In the genomic region with DNA sequence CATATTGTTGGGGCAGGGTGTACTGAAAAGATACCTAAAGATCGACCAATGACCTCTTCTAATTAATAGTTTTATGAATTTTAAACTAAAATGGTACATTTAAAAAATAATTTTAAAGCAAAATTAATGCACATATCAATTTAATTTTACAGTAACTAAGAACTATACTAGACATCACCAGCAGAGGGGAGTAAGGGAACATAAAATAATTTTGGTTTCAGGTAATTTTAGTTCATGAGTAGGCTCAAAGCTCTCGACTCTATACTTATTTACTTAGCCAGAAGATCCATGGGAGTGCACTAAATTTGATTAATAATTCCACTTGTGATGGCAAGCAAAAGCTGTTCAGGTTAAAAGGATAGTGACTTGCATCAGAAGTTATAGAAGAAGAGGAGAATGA, we compare ENCODE assay signal across 14 mouse cellular contexts. TPM values are rescaled to one million over a fixed set of nuclear protein-coding genes. Genes with fewer than 3 reads are reported as not detected.
DNase-seq lines count a peak whose midpoint lies in the region; ATAC-seq and TF ChIP-seq lines count a peak whose summit lies in the region.
"Had no signal": no experiment of that assay in that cellular context is flagged by ENCODE, and none has a peak within 500 bp of the region (broad histone marks: within the 10 kb centered on the region; RNA-seq: fewer than 3 reads in every experiment).

No protein-coding gene starts in this region.

- H3K79me2 ChIP-seq in heart, adult 2 months (replicated peaks; ENCODE audit: control insufficient read depth, insufficient read depth, low read length) = no peaks in the 10 kb centered on the region

- intact Hi-C loops in heart, adult 2 months (cut with DNase I) = loop anchor here (2.0 to 5.0 kb wide), 2 partner anchors 191 to 281 kb away; no protein-coding TSS in a partner anchor

- no peaks in the 10 kb centered on the region for H3K36me3 ChIP-seq in heart, adult 2 months (ENCODE audit: control insufficient read depth, insufficient read depth, low read length)
- no peaks in the 10 kb centered on the region for H3K36me3 ChIP-seq in heart, embryonic 12.5 days
- no peaks in the 10 kb centered on the region for H3K36me3 ChIP-seq in lung, embryonic 14.5 days (ENCODE audit: insufficient read depth)
- H3K36me3 ChIP-seq: embryonic facial prominence, embryonic 13.5 days; neural tube, embryonic 15.5 days had no signal

- TF ChIP-seq POLR2A in heart, adult 2 months (IDR thresholded peaks at IDR 0.05; ENCODE audit: insufficient read depth, low read depth, low read length) = no peak

- H3K27ac ChIP-seq in heart, adult 2 months = 0 out of 2 replicates have a peak overlapping the region, but pooled peaks have one; percentile 9
- no peak overlapping the region for H3K27ac ChIP-seq in heart, embryonic 12.5 days (ENCODE audit: poor library complexity, severe bottlenecking)
- H3K27ac ChIP-seq in lung, embryonic 14.5 days (ENCODE audit: low read depth) = no peak overlapping the region
- H3K27ac ChIP-seq: embryonic facial prominence, embryonic 13.5 days; neural tube, embryonic 15.5 days had no signal

- no peaks in the 10 kb centered on the region for H3K4me1 ChIP-seq in heart, adult 2 months (ENCODE audit: control insufficient read depth, insufficient read depth, low read length)
- no peaks in the 10 kb centered on the region for H3K4me1 ChIP-seq in heart, embryonic 12.5 days (replicated peaks)
- no peaks in the 10 kb centered on the region for H3K4me1 ChIP-seq in lung, embryonic 14.5 days (ENCODE audit: insufficient read depth)
- H3K4me1 ChIP-seq: embryonic facial prominence, embryonic 13.5 days; neural tube, embryonic 15.5 days had no signal

- H3K9me3 ChIP-seq in heart, embryonic 12.5 days (replicated peaks) = no peaks in the 10 kb centered on the region
- H3K9me3 ChIP-seq in lung, embryonic 14.5 days (ENCODE audit: low read depth, low read length) = no peaks in the 10 kb centered on the region
- H3K9me3 ChIP-seq: embryonic facial prominence, embryonic 13.5 days; neural tube, embryonic 15.5 days had no signal

- no peak overlapping the region for H3K4me2 ChIP-seq in heart, embryonic 12.5 days
- no peak overlapping the region for H3K4me2 ChIP-seq in lung, embryonic 14.5 days
- H3K4me2 ChIP-seq: embryonic facial prominence, embryonic 13.5 days; neural tube, embryonic 15.5 days had no signal

- DNase-seq in heart, adult 2 months = no peak
- DNase-seq in lung, embryonic 14.5 days = peak; percentile 75
- no peak for DNase-seq in lung, postnatal 14 days
- peak; percentile 62 for DNase-seq in MN1 (ENCODE audit: low spot score)
- peak; percentile 79 for DNase-seq in naive thymus-derived CD4-positive, alpha-beta T cell, adult 2 months (ENCODE audit: low read depth)
- no peak for DNase-seq in thymus, postnatal 4 days
- no peak for DNase-seq in natural killer cell, adult 2 months (ENCODE audit: low spot score in 2 of 2)
- DNase-seq: heart, postnatal 36 days; kidney, postnatal 4 days; thymus, postnatal 25 days had no signal

- no peak overlapping the region for H3K9ac ChIP-seq in heart, adult 2 months (ENCODE audit: low read depth, low read length)
- H3K9ac ChIP-seq in heart, embryonic 12.5 days = no peak overlapping the region
- no peak overlapping the region for H3K9ac ChIP-seq in lung, embryonic 14.5 days
- H3K9ac ChIP-seq: embryonic facial prominence, embryonic 13.5 days; neural tube, embryonic 15.5 days had no signal

- no peak for TF ChIP-seq EP300 in heart, adult 2 months (IDR thresholded peaks at IDR 0.05; ENCODE audit: insufficient read depth, low read depth, low read length)

- 11% methylated on average over 2 of the region's 2 CpGs for WGBS in heart, adult 2 months
- WGBS in heart, embryonic 12.5 days = 28% methylated on average over 2 of the region's 2 CpGs
- 10% methylated on average over 2 of the region's 2 CpGs for WGBS in lung, embryonic 14.5 days

- TF ChIP-seq CTCF in heart, adult 2 months (IDR thresholded peaks at IDR 0.05) = peak; percentile 67
- peak; percentile 46 for TF ChIP-seq CTCF in lung, embryonic 14.5 days (IDR thresholded peaks at IDR 0.05; ENCODE audit: low read depth)

- H3K4me3 ChIP-seq in heart, adult 2 months = no peak overlapping the region
- H3K4me3 ChIP-seq in heart, embryonic 12.5 days = no peak overlapping the region
- no peak overlapping the region for H3K4me3 ChIP-seq in lung, embryonic 14.5 days (ENCODE audit: low read depth, low read length)
- H3K4me3 ChIP-seq: embryonic facial prominence, embryonic 13.5 days; megakaryocyte, embryonic 14.5 days; neural tube, embryonic 15.5 days had no signal

- no peak for ATAC-seq in heart, embryonic 12.5 days (ENCODE audit: insufficient number of reproducible peaks, low FRiP score)
- ATAC-seq in lung, embryonic 14.5 days (ENCODE audit: insufficient read depth) = no peak

- H3K27me3 ChIP-seq in heart, adult 2 months (ENCODE audit: control insufficient read depth, insufficient read depth, low read length) = no peaks in the 10 kb centered on the region
- no peaks in the 10 kb centered on the region for H3K27me3 ChIP-seq in heart, embryonic 12.5 days (replicated peaks)
- no peaks in the 10 kb centered on the region for H3K27me3 ChIP-seq in lung, embryonic 14.5 days (ENCODE audit: insufficient read depth, low read length)
- H3K27me3 ChIP-seq: embryonic facial prominence, embryonic 13.5 days; megakaryocyte, embryonic 14.5 days; neural tube, embryonic 15.5 days had no signal

RNA-seq across cellular contexts. Expression of gene Arhgap11a, which starts 17.7 kb away (rescaled TPM):
- 1 to 10 TPM; 1.2 to 1.5 TPM for total RNA-seq in heart, adult 2 months (2021)
- 0.31 and 0.67 TPM in 2 replicates for polyA plus RNA-seq in heart, adult 2 months (2012; rRNA removed)
- polyA plus RNA-seq in heart, embryonic 12.5 days (2016; fragmentation: Nextera tagmentation; extraction: Ambion mirVana) = 38.1 and 38.5 TPM in 2 replicates
- polyA plus RNA-seq in lung, embryonic 14.5 days (2014; fragmentation: Nextera tagmentation; extraction: Ambion mirVana) = 5.2 and 6.0 TPM in 2 replicates

RNA-seq across cellular contexts. Expression of gene Scg5, which starts 37.2 kb away (rescaled TPM):
- under 1 TPM in 1 of 2 experiments, not detected in 1; 0.32 TPM for total RNA-seq in heart, adult 2 months (2021)
- 0.15 TPM in 1 of 2 replicates, not detected in the other for polyA plus RNA-seq in heart, adult 2 months (2012; rRNA removed)
- polyA plus RNA-seq in heart, embryonic 12.5 days (2016; fragmentation: Nextera tagmentation; extraction: Ambion mirVana) = 0.36 and 1.1 TPM in 2 replicates
- 0.30 and 0.57 TPM in 2 replicates for polyA plus RNA-seq in lung, embryonic 14.5 days (2014; fragmentation: Nextera tagmentation; extraction: Ambion mirVana)
- total RNA-seq: heart, postnatal 36 days had no signal

Comparison
In these comparisons a context has a peak if more than half of its experiments do, and no peak if none do; other contexts are left out.
1. DNase-seq: peak in lung, embryonic 14.5 days (single experiment), MN1 (single experiment) and naive thymus-derived CD4-positive, alpha-beta T cell, adult 2 months (single experiment); none in heart, adult 2 months (0 of 2), lung, postnatal 14 days (single experiment), thymus, postnatal 4 days (single experiment) and natural killer cell, adult 2 months (0 of 2).